ENCODE assay signal across 8 mouse cellular contexts in the genomic region with DNA sequence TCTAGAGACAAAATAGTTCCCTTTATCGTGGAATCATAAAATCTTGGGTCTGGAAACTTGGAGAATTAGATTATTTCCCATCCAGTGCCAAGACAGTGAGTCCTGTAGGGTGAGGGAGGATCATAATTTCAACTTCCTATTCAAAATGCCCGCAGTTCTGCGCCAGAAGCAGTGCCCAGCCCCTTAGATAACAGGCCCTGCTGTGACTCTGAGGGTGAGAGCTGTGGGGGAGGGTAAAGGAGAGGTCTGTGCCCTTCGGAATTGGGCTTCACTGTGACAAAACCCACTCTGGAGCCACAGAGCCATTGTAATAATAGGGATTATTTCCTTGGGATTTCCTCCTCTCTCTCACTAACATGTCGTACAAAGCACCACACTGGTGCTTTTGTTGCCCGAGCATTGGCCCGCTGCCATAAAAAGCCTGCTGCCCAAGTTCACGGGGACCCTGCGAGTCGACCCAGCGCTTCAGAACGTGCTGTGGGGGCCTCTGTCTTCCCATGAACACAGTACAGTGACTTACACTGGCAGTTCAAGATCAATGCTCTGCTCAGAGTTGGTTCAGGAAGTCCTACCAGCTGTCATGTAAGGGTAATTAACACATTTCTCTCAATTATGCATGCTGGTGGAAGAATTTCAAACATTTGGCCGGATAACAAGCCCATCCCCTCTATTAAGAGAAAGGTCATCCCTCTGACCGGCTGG.
DNase-seq lines count a peak whose midpoint lies in the region; ATAC-seq and TF ChIP-seq lines count a peak whose summit lies in the region.

No protein-coding gene starts in this region.

- no peaks in the 10 kb centered on the region for H3K9me3 ChIP-seq in embryonic facial prominence, embryonic 11.5 days (replicated peaks; ENCODE audit: control insufficient read depth, low read length)
- no peaks in the 10 kb centered on the region for H3K9me3 ChIP-seq in stomach, postnatal 0 days (ENCODE audit: control insufficient read depth, low read length)

- WGBS in embryonic facial prominence, embryonic 11.5 days, result 27% methylated on average over 14 of the region's 14 CpGs
- WGBS in stomach, postnatal 0 days, result 17% methylated on average over 14 of the region's 14 CpGs

- intact Hi-C loops in heart, postnatal 36 days (cut with DNase I), result no loop called here

- H3K27ac ChIP-seq in embryonic facial prominence, embryonic 11.5 days (replicated peaks; ENCODE audit: low read depth, low read length), result peak overlapping the region; percentile 38
- peak overlapping the region; percentile 73 for H3K27ac ChIP-seq in stomach, postnatal 0 days (replicated peaks)

- peaks cover 2% of the 10 kb centered on the region; the same call in 1 of the 2 replicates for H3K4me1 ChIP-seq in embryonic facial prominence, embryonic 11.5 days (ENCODE audit: control insufficient read depth, insufficient read depth, low read length)
- peaks cover 12% of the 10 kb centered on the region for H3K4me1 ChIP-seq in stomach, postnatal 0 days (replicated peaks; ENCODE audit: control insufficient read depth, insufficient read depth)

- peak; percentile 54 for DNase-seq in right cerebral cortex, postnatal 14 days
- DNase-seq in right cerebral cortex, postnatal 25 days, result no peak
- peak; percentile 59 for DNase-seq in embryonic facial prominence, embryonic 11.5 days (ENCODE audit: low spot score)
- peak; percentile 61 to 67 for DNase-seq in heart, postnatal 36 days
- DNase-seq in layer of hippocampus, adult 18-20 months (ENCODE audit: low spot score in 2 of 2), result peak; percentile 28 to 65
- peak; percentile 61 for DNase-seq in lung, postnatal 25 days (ENCODE audit: low spot score)
- peak; percentile 66 for DNase-seq in stomach, postnatal 0 days (ENCODE audit: low spot score)
- DNase-seq in ovary, adult 18-20 months (ENCODE audit: low spot score), result no peak

- H3K27me3 ChIP-seq in embryonic facial prominence, embryonic 11.5 days (ENCODE audit: control insufficient read depth, insufficient read depth, low read length), result no peaks in the 10 kb centered on the region
- no peaks in the 10 kb centered on the region for H3K27me3 ChIP-seq in stomach, postnatal 0 days (ENCODE audit: control insufficient read depth, insufficient read depth, low read length)

- ATAC-seq in embryonic facial prominence, embryonic 11.5 days (replicated peaks; ENCODE audit: insufficient number of reproducible peaks, low FRiP score, low TSS enrichment, low read depth), result peak; percentile 77
- peak; percentile 60 for ATAC-seq in stomach, postnatal 0 days (ENCODE audit: low FRiP score, low TSS enrichment)

- H3K4me2 ChIP-seq in embryonic facial prominence, embryonic 11.5 days (ENCODE audit: low read depth, low read length), result no peak overlapping the region
- H3K4me2 ChIP-seq in stomach, postnatal 0 days (replicated peaks; ENCODE audit: low read depth), result peak overlapping the region; percentile 25; the same call in 1 of the 2 replicates

- H3K4me3 ChIP-seq in embryonic facial prominence, embryonic 11.5 days (ENCODE audit: low read depth, low read length), result no peak overlapping the region
- no peak overlapping the region for H3K4me3 ChIP-seq in stomach, postnatal 0 days (ENCODE audit: low read depth, low read length)

- no peak overlapping the region for H3K9ac ChIP-seq in embryonic facial prominence, embryonic 11.5 days (replicated peaks; ENCODE audit: low read length)
- H3K9ac ChIP-seq in stomach, postnatal 0 days (ENCODE audit: low read length), result no peak overlapping the region

- peak; percentile 21; the same call in 1 of the 2 replicates for TF ChIP-seq CTCF in stomach, postnatal 0 days (IDR thresholded peaks at IDR 0.05; ENCODE audit: low read depth)

- H3K36me3 ChIP-seq in embryonic facial prominence, embryonic 11.5 days (replicated peaks; ENCODE audit: control insufficient read depth, insufficient read depth, low read depth, low read length), result no peaks in the 10 kb centered on the region
- no peaks in the 10 kb centered on the region; the same call in 1 of the 2 replicates for H3K36me3 ChIP-seq in stomach, postnatal 0 days (ENCODE audit: control insufficient read depth, insufficient read depth, low read length)

- TF ChIP-seq EP300 in stomach, postnatal 0 days (optimal IDR thresholded peaks at IDR 0.05), result no peak

Comparison
In these comparisons a context has a peak if more than half of its experiments do, and no peak if none do; other contexts are left out.
1. DNase-seq: peak in right cerebral cortex, postnatal 14 days (single experiment), embryonic facial prominence, embryonic 11.5 days (single experiment), heart, postnatal 36 days (2 of 2), layer of hippocampus, adult 18-20 months (2 of 2), lung, postnatal 25 days (single experiment) and stomach, postnatal 0 days (single experiment); none in right cerebral cortex, postnatal 25 days (single experiment) and ovary, adult 18-20 months (single experiment).